Mouse (Mus musculus): Measurements from ENCODE around the gene Olfr1353. TPM values are rescaled to one million over a fixed set of nuclear protein-coding genes. Genes with fewer than 3 reads are reported as not detected.
"Not testable (repeated sequence)": the region's sequence is repeated elsewhere in the genome, so short reads cannot be mapped to it uniquely, and the experiment has no call there.

Gene Olfr1353
- polyA plus RNA-seq (2017; shearing (Covaris generic)), result not detected

DNA sequence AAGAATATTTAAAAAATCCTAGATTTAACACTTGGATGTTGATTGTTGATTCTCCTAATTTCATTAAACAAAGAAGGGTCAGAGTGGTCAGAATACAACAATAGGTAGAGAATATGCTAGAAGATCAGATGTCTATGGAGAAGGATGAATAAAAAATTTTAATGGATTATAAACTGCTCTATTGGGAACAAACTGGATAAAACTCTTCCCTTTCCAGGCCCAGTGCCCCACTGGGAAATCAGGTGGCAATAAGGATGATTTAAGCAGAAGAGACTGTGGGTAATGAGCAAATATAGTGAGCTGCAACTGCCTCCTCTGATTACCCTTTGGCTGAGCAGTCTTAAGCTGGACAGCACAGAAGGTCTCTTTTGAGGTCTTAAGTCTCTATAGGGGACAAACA, at the start of gene Olfr1353:
Gene Olfr1353, plus strand, starts transcription at position 301 of the 400 bp plus-strand sequence.
- ATAC-seq, result not testable (repeated sequence)

DNA sequence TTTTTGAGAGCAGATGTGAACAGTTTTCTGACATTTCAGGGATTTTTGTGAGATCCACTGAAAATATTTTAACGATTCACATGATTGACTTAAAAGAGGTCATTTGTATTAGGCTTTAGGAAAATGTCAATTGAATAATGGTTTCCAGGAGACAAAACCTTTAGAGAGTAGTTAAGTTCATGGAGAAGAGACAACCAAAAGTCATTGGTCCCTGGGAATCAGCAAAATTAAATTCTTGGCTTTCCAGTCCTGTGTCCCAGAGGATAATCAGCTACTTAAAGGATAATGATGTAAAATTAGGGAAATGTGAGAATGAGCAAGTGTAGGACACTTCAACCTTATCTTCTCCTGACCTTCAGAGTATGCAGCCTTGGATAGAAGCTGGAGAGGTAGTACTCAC, 12.8 kb upstream of the Olfr1353 start, which contains the start of gene Olfr8:
Gene Olfr8, plus strand, starts transcription at position 301 of the 400 bp plus-strand sequence.
- ATAC-seq, result not testable (repeated sequence)

GRCm38 (mm10) chr10:78980750-78981149, 17.6 kb downstream of the Olfr1353 start, which contains the start of gene Olfr1352:
TSS of gene Olfr1352 (plus strand) at chr10:78981050.
- no peak for ATAC-seq

DNA sequence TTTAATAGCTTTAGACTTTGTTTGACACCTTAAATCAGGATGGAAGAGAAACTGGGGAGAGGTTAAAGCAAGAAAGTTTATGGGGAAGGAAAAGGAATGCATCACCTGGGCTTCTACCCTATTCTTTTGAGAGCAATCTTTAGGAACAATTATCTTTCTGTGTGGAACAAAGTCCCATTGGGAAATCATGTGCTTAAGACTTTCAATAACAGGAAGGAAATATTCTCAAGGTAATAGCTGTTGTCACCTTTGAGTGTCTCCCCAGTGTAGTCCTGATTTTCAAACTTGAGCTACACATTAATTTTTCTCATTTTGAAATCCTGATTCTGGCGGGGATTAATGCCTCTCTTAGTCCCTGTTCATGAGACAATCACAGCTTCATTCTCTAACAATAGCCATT, 49.1 kb downstream of the Olfr1353 start, which contains the start of gene Olfr1351:
Gene Olfr1351, plus strand, starts transcription at position 301 of the 400 bp plus-strand sequence.
- no peak for ATAC-seq

Other genes starting within 250 kb of the Olfr1353 start
- gene Casp14, start 245.0 kb upstream of the Olfr1353 start, polyA plus RNA-seq (2017; shearing (Covaris generic)), result not detected
- not detected for gene Ccdc105, start 210.2 kb upstream of the Olfr1353 start, polyA plus RNA-seq (2017; shearing (Covaris generic))
- not detected for gene Slc1a6, start 182.8 kb upstream of the Olfr1353 start, polyA plus RNA-seq (2017; shearing (Covaris generic))
- gene Olfr1356, start 111.1 kb upstream of the Olfr1353 start, polyA plus RNA-seq (2017; shearing (Covaris generic)), result not detected
- not detected for gene Olfr1355, start 87.8 kb upstream of the Olfr1353 start, polyA plus RNA-seq (2017; shearing (Covaris generic))
- gene Olfr1354, start 50.1 kb upstream of the Olfr1353 start, polyA plus RNA-seq (2017; shearing (Covaris generic)), result not detected
- gene Olfr8, start 12.7 kb upstream of the Olfr1353 start, polyA plus RNA-seq (2017; shearing (Covaris generic)), result not detected
- not detected for gene Olfr1352, start 17.7 kb downstream of the Olfr1353 start, polyA plus RNA-seq (2017; shearing (Covaris generic))
- gene Olfr1351, start 49.2 kb downstream of the Olfr1353 start, polyA plus RNA-seq (2017; shearing (Covaris generic)), result not detected
- gene Olfr57, start 65.4 kb downstream of the Olfr1353 start, polyA plus RNA-seq (2017; shearing (Covaris generic)), result under 1 TPM in 1 of 2 experiments, not detected in 1; 0.42 TPM
- 10 to 100 TPM; 17.9 to 20.3 TPM for gene 2610008E11Rik, start 134.3 kb downstream of the Olfr1353 start, polyA plus RNA-seq (2017; shearing (Covaris generic))
- gene Vmn2r80, start 185.5 kb downstream of the Olfr1353 start, polyA plus RNA-seq (2017; shearing (Covaris generic)), result not detected